Mouse (Mus musculus) bone marrow, adult 2 months (tissue): ENCODE results near the gene Ube2m.

Experiments used
- CTCF ChIP-seq: fragments of 200-500 bp; IDR thresholded peaks from 2 replicates; pipeline ENCODE4 v1.5.1; 2011; ENCODE audit warnings: low read length, control low read depth; ENCODE audit not compliant: control insufficient read depth, insufficient read depth
- POLR2A ChIP-seq: fragments of 200-500 bp; IDR thresholded peaks from 2 replicates; pipeline ENCODE4 v1.6.1; 2011; ENCODE audit warnings: low read depth, mild to moderate bottlenecking, control low read depth, low read length, borderline replicate concordance; ENCODE audit not compliant: control insufficient read depth

DNA sequence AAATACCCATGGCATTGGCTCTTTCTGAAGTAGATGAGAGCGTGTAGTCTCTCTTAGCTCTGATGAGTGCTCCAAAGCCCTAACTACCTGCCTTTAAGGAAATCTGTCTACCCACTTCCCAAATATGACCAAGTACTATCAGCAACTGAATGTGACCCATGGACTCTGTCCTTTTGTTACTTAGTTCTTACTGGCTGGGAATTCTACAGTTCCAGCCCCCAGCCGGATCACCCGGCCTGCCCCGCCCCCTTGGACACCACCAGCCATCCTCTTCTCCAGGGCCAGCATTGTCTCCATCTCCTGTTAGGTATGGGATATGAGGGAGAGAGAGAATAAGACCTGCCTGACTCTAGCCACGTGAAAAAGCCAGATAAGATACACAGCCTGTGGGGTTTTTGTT lies 40.0 kb downstream of the Ube2m start, which contains the start of gene Slc27a5:
- TF ChIP-seq CTCF: no peak
- TF ChIP-seq POLR2A: no peak
